Mouse (Mus musculus): ENCODE measurements around the gene Cyp4x1.

Gene Cyp4x1

DNA sequence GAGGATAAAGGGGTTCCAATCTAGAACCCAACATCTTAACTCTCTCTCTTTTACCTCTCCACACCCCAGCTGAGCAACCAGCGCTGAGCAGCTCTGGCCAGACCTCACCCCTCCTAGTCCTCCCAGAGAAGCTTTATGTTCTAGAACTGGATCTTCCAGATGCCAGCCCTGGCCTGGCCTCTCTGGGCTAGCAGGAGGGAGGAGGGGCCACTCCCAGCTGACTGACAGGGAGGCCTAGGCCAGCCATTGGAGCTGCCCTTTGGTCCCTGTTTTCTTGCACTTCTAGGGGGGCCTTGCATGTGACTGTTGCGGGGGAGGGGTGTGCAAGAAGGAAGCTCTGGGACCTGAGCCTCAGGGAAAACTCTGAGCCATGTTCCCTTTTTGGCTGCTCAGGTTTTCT lies 43.5 kb downstream of the Cyp4x1 start:
- DNase-seq (ENCODE audit: inconsistent age in 2 of 2, low spot score in 1 of 2), result no peak

DNA sequence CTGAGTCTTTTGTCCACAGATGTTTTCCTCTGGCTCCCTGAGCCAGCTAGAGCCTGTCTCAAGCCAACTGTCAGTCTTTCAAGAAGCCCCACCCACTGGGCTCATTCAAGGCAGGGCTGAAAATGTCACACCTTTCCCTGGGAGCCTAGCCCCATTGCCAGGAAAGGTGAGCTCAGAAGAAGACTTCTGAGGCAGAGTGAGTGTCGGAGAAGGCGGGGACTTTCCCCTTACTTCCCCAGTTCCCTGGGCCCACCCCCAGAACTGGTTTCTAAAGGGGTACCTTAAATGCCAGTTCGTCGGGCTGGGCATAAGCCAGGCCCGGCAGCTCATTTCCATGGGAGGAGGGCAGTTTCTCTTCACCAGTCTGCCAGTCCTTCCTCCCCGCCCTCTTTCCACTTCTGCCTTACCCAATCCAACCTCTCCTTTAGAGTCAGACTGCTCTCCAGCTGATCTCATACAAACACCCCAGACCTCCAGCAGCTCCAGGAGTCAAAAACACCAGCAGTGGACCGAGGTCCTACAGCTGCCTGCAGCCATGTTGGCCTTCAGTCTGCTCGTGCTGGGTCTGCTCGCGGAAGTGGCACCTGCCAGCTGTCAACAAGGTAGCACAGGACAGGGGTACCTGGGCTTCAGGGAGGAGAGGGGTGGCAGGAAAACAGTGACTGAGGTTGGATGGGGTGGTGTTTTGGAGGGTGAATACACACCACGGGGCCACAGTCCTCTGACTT lies 45.3 kb downstream of the Cyp4x1 start, which contains the start of gene Pdzk1ip1:
Gene Pdzk1ip1 (plus strand): TSS at position 98 of the 728 bp plus-strand sequence.
- no peak for DNase-seq (ENCODE audit: inconsistent age in 2 of 2, low spot score in 1 of 2)

DNA sequence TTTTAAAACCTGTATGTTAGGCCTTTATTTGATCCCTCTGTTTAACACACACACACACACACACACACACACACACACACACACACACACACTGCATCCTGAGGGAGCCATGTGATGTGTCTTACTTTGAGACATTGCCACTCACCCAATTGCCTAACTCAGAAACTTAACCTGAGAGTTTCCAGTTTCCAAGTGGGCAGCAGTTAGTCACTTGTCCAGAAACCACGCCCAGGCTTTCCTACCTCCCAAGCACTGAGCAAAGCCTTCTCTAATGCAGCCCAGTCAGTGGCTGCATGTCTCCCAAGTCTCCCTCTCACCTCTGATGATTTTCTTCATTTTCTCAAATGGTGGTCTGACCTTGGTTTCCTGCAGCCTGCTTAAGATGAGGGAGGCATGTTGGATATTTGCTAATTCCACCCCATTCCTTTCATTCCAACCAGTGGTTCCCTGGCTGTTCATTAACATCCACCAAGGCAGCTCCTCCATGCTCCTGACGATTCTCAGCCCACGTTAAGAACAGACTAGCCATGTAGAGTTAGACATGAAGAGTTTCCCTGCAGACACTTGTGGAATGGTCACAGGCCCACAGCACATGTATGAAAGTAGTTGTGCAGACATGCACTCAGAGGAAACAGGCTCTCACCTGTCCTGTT lies 47.2 kb downstream of the Cyp4x1 start:
- no peak for DNase-seq (ENCODE audit: inconsistent age in 2 of 2, low spot score in 1 of 2)

- no peak for DNase-seq (ENCODE audit: inconsistent age in 2 of 2, low spot score in 1 of 2)
These were observed 47.8 kb downstream of the Cyp4x1 start for GRCm38 (mm10) chr4:115086257-115086656.

GRCm38 (mm10) chr4:115085522-115086095 lies 48.5 kb downstream of the Cyp4x1 start:
- DNase-seq (ENCODE audit: inconsistent age in 2 of 2, low spot score in 1 of 2), result peak; percentile 28 to 80

GRCm38 (mm10) chr4:115083031-115083430 lies 51.0 kb downstream of the Cyp4x1 start:
- DNase-seq (ENCODE audit: inconsistent age in 2 of 2, low spot score in 1 of 2), result no peak

DNA sequence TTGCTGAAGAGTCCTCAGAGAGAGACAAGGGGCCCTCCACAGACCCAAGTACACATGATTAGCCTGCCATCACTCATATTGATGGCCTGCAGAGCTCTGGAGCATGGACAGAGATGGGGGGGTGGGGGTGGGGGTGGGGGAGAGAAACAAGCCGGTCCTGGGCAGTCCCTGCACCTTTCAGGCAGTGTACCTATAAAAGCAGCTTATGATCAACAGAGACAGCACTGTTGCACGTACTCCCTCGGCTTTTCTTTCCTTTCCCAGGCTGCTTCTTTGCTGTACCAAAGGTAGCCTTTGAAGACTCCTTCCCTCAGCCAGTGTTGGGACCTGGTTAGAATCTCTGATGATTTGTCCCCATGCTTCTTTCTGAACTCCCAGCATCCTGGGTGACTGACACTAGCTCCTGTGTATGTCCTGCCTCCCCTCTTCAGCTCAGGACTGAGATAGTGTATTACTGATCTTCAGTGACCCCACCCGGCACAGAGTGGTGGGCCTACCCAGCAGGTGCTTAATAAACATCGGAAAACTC lies 54.2 kb downstream of the Cyp4x1 start:
- no peak for DNase-seq (ENCODE audit: inconsistent age in 2 of 2, low spot score in 1 of 2)

DNA sequence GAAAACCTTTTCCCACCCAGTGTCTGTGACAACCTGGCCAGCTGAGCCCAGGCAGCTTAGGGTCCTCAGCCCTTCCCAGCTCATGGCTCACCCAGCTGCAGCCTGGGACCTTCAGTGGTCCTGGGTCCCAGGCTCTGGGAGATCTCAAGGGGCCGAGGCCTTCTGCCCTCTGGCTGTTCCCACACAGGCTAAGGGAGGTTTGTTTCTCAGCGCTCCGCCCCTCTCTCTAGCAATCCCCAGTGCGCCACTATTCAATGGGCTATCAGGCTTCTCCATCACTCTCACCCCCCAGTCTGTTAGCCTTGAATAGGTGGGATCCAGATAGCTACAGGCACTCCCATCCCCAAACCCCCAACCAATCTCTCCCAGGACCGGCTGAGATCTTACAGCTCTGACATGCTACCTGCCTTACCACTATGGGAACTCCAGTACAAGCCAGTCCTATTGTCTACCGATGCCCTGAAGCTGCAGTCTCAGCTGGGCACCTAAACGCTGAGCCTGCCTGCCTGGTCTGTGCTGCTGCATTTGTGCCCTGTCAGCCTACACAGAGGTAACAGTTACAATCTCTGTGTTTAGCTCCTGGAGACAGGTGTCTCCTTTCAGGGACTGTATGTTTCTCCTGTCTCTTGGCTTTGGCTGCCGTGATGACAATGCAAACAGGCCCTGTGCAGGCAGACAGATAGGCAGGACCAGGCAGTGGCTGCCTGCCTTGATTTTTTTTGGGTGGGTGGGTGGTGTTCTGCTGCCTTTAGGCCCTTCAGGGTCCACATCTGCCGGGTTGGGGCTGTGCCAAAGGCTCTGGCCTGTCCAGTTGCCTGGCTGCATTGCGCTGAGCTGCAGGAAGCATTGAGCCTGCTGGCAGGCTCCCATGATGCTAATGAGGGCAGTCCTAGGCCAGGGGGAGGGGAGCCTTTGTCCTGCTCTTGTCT lies 54.9 kb downstream of the Cyp4x1 start:
- DNase-seq (ENCODE audit: inconsistent age in 2 of 2, low spot score in 1 of 2), result no peak

DNA sequence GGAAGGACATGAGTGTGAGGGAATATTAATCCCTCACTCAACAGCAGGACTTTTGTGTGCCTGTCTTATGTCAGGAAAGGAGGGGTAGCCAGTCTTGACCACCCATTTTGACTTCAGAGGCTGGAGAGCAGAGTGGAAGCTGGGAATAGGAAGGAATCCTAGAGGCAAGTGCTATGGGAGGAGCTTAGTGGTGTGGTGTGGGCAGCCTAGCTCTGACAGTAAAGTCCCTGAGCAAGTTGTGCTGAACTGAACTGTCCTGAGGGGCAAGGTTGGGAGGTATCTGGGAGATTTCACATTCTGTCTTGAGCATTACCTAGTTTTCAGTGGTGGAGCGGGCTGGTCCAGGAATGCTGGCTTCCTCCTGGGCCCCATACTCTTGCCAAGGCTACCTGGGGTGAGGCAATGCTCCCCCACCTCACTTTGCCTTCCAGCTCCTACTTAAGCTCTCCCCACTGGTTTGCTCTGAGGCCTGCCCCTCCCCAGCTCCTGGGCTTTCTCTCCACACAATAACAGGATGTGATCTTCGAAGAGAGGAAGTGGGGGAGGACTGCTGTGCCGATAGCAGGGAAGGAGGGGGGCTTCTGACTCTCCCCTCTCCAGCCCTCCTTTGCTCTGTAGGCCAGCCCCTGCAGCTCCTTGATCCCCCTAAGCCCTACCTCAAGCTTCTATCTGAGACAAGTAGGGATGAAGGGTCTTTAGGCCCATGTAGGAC lies 58.7 kb downstream of the Cyp4x1 start:
- peak in 1 of 2 experiments; percentile 17 for DNase-seq (ENCODE audit: inconsistent age in 2 of 2, low spot score in 1 of 2)

GRCm38 (mm10) chr4:115074789-115075188 lies 59.3 kb downstream of the Cyp4x1 start:
- DNase-seq (ENCODE audit: inconsistent age in 2 of 2, low spot score in 1 of 2), result no peak

DNA sequence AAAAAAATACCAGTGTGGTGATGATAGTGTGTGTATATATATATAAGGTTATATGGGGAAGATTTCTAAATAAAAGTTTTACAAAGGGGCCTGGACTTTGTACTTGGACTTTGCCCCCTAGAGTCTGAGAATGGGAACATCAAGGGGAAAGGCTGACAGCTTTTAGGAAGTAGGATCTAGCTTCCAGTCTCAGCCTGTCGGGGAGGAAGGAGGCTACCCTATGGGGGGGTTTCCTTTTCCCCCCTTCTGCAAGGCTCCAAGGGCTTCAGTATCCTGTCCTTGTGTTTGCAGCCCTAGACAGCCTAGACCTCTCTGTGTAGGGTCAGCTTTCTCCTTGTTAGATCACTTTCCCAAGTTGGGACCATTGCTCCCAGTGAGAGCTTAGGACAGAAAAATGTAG lies 62.4 kb downstream of the Cyp4x1 start:
- no peak for DNase-seq (ENCODE audit: inconsistent age in 2 of 2, low spot score in 1 of 2)

GRCm38 (mm10) chr4:115063518-115064239 lies 70.4 kb downstream of the Cyp4x1 start:
- no peak for DNase-seq (ENCODE audit: inconsistent age in 2 of 2, low spot score in 1 of 2)

GRCm38 (mm10) chr4:115062875-115063517 lies 71.1 kb downstream of the Cyp4x1 start:
- DNase-seq (ENCODE audit: inconsistent age in 2 of 2, low spot score in 1 of 2), result peak; percentile 23 to 55

- DNase-seq (ENCODE audit: inconsistent age in 2 of 2, low spot score in 1 of 2), result no peak
These were observed 71.6 kb downstream of the Cyp4x1 start for GRCm38 (mm10) chr4:115062540-115062874.

DNA sequence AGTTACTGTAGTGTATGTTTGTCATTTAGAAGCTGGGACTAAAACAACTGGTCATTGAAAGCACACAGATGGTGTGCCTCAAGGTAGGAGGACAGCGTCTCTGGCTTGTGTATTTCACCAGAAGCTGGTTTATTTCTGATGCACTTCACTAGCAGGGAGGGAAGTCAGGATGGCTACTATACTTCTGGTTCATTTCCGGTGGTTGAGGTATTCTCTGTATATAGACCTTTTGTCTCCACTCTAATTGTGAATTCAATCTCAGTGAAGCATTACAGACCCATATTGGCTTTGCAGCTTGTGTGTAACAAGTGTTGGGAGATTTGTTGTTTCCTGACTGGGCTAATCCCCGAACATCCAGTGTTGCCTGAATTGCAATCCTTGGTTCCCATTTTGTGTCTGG lies 73.3 kb downstream of the Cyp4x1 start:
- no peak for DNase-seq (ENCODE audit: inconsistent age in 2 of 2, low spot score in 1 of 2)

- DNase-seq (ENCODE audit: inconsistent age in 2 of 2, low spot score in 1 of 2), result peak in 1 of 2 experiments; percentile 63
These were observed 74.2 kb downstream of the Cyp4x1 start for GRCm38 (mm10) chr4:115059871-115060270.

DNA sequence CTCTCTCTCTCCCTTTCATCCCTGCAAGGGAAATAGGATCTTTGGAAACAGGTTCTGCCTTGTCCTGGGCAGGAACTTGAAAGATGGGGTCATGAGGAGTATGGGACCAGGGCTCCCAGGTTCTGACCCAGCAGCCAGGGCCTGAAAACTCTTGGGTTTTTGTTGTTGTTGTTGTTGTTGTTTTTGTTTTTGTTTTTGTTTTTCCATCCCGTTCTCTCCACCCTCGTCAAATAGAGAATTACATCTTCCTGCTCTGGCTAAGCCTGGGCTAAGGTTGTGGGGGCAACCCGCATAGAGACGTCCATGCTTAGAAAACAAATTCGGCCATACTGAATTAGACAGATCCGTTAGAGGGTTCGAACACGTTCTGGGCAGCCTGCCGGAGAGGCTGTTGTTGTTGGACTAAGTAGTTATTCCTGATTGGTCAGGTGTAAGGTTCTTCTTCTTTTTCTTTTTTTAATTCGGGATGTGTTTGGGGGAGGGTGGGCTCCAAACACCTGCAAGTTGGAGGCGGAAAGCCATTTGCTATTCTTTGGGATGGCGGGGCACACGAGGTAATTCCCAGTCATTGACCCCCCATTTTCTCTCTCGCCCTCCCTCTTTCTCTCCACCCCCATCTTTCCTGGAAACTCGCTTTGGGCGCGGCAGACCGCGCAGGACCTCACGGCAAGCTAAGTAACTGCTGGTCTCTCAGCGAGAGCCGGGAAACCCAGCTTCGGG lies 75.0 kb downstream of the Cyp4x1 start:
- DNase-seq (ENCODE audit: inconsistent age in 2 of 2, low spot score in 1 of 2), result peak in 1 of 2 experiments; percentile 40

- DNase-seq (ENCODE audit: inconsistent age in 2 of 2, low spot score in 1 of 2), result no peak
These were observed 75.7 kb downstream of the Cyp4x1 start for GRCm38 (mm10) chr4:115058317-115058761.
